Mouse (Mus musculus) naive thymus-derived CD4-positive, alpha-beta T cell, adult 2 months (primary cell): ENCODE measurements around the gene Apbb2.

Experiments
- DNase-seq: peaks from one replicate; pipeline ENCODE4 v3.0.0-alpha.2; 2011; ENCODE audit warnings: low read depth

Apbb2 gene

GRCm38 (mm10) chr5:66517503-66517902 is 101.1 kb downstream of the Apbb2 start:
- DNase-seq = no peak

- DNase-seq = no peak
These were observed 102.3 kb downstream of the Apbb2 start for GRCm38 (mm10) chr5:66516311-66516710.

DNA sequence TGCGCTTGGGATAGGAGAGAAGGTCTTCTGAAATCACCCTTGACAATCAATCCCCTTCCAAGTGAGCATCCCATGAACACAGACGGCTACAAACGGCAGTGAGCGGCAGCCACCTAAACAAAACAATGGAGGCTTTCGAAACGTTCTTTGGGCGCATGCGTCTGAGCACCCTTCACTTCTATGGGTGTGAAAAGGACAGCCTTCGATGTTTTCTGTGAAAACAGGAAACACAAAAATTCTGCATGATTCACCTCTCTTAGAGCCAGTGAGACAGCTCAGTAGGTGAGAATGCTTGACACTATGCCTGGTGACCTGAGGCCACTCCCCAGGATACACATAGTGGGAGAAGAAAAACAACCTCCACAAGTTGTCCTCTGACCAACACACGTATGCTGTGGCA is 103.3 kb downstream of the Apbb2 start:
- no peak for DNase-seq

- no peak for DNase-seq
These were observed 103.9 kb downstream of the Apbb2 start for GRCm38 (mm10) chr5:66514659-66515058.

- DNase-seq = no peak
These were observed 105.2 kb downstream of the Apbb2 start for GRCm38 (mm10) chr5:66513412-66513811.

DNA sequence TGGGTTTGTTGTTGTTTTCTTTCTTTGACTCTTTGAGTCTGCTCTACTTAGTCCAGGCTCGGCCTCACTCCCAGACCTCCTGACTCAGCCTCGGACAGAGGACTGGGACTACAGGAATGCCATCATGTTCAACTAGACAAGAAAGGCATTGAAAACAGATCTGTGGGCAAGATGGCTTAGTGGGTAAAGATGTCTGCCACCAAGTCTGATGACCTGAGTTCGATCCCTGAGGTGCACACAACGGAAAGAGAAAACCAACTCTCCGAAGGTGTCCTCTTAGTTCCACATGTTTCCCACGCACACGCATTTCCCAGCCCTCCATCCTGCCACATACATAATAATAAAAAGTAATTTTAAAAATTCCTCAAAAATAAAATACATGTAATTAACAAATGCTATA is 106.1 kb downstream of the Apbb2 start:
- DNase-seq = no peak

- no peak for DNase-seq
These were observed 107.9 kb downstream of the Apbb2 start for GRCm38 (mm10) chr5:66510716-66511115.

GRCm38 (mm10) chr5:66509151-66509550 is 109.4 kb downstream of the Apbb2 start:
- no peak for DNase-seq

DNA sequence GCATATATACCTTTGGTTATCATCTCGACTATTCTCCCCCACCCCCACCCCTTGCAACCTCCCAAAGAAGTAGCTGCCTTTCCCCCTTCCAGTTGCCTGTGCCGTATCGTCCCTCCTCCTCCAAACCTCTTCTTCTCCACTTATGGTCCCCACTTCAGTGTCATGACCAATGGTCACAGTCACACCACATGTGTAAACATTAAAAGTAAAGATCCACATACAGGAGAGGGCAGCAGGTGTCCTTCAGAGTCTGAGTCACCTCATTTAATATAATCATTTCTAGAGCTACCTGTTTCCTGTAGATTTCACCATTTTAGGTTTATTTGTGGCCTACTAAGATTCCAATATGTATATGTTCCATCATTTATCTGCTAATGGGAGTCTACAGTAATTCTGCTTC is 113.0 kb downstream of the Apbb2 start:
- DNase-seq = no peak

DNA sequence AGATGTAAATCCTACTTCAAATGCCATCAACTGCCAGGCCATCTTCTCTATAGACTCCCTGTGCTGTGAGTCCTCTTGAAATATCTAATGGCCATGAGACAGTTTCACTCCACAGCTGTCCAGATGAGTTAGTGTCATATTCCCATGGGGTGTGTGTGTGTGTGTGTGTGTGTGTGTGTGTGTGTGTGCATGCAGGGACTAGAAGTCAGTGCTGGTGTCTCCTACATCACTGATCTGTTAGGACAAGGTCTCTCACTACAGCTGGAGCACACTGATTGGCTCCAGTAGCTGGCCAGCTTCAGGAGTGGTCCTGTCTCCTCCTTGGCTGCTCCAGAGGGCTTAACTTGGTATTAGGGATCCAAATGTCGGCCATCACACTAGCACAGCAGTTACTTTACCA is 113.5 kb downstream of the Apbb2 start:
- no peak for DNase-seq

GRCm38 (mm10) chr5:66504434-66504747 is 114.2 kb downstream of the Apbb2 start:
- no peak for DNase-seq

GRCm38 (mm10) chr5:66503557-66504433 is 114.8 kb downstream of the Apbb2 start:
- no peak for DNase-seq

- DNase-seq = no peak
These were observed 115.6 kb downstream of the Apbb2 start for GRCm38 (mm10) chr5:66503033-66503432.

DNA sequence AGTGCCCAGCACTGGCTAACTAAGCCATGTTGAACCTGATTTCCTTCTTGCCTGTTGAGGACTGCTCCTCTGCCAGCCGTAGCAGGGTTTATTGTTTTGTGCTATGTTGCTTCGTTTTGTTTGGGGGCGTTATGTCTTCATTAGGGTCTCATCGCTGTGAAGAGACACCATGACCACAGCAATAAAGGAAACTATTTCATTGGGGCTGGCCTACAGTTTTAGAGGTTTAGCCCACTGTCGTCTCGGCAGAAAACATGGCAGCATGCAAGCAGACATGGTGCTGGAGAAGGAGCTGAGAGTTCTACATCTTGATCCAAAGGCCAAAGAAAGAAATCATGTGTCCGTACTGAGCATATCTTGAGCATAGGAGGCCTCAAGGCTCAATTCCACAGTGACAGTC is 119.0 kb downstream of the Apbb2 start:
- DNase-seq = no peak

DNA sequence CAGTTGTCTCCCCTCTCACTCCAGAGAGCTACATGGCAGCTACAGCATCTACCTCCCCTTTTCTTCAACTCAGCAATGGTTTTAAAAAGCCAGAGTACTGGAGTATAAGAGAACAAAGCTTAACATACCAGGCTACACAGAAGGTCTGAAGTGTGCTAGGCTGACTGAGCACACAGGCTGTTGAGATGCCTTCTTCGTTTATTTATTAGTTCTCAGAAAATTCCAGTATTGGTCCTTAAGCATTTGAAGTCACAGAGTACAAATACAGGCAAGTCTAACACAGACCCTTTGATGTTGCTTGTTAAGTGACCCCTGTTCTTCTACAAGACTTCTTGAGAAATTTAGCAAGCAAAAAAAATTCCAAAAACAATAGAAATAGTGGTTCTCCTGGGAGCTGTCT is 120.4 kb downstream of the Apbb2 start:
- DNase-seq = no peak

DNA sequence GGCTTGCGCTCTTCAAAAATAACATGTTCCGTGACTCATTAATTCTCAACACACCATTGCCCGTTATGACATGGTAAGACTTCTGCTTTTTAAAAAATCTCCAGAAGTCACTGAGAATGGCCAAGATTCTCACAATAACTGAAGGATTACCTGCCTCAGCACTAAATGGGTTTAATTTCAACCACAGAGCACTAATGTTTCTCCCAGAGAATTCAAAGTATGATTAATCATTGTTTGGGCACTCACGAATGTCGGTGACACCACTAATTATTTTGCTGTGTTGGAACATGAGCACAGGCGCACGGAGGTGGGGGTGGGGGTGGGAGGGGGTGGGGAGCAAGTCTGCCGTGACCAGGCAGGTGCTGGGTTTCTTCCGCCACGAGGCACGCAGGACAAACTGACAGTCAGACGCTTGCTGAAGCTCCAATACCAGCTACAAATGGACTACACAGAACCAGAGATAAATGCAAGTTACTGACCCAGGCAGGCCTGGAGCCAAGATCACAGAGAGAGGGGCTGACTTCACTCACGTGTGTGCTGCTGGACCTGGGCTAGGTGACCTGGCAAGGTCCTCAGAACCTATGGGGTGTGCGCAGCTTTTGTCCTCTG is 121.0 kb downstream of the Apbb2 start:
- DNase-seq = no peak

GRCm38 (mm10) chr5:66496881-66497360 is 121.7 kb downstream of the Apbb2 start:
- no peak for DNase-seq

GRCm38 (mm10) chr5:66494651-66495050 is 123.9 kb downstream of the Apbb2 start:
- DNase-seq = no peak

- no peak for DNase-seq
These were observed 126.0 kb downstream of the Apbb2 start for GRCm38 (mm10) chr5:66492563-66492960.

DNA sequence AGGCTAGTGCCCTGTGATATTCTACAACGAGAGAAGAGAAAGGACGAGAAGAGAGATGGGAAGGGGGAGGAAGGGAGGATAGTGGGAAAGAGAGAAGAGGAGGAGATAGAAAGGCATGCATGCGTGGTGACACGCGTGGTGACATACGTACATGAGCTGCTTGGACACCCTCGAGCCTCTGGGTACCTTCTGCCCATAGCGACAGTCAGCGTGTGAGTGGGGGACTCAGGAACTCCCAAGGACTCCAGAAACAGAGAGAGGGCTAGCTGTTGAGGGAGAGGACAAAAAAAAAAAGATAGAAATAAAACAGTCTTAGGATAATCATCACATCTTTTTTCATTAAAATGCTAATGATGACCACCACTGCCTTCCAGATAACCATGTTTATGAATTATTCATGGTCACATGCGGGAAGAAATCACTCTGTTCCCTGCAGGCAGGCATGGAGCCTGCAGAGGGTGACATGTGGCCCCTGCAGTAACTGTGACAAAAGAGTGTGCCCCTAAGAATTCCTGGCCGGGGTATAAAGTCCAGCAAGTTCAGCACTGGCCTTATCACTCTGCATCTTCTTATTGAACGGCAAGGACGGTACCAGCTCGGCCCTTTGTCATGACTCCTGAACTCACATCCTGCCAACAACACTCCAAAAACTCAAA is 126.5 kb downstream of the Apbb2 start:
- DNase-seq = no peak

GRCm38 (mm10) chr5:66486028-66486427 is 132.6 kb downstream of the Apbb2 start:
- no peak for DNase-seq

GRCm38 (mm10) chr5:66476266-66476665 is 142.3 kb downstream of the Apbb2 start:
- no peak for DNase-seq

DNA sequence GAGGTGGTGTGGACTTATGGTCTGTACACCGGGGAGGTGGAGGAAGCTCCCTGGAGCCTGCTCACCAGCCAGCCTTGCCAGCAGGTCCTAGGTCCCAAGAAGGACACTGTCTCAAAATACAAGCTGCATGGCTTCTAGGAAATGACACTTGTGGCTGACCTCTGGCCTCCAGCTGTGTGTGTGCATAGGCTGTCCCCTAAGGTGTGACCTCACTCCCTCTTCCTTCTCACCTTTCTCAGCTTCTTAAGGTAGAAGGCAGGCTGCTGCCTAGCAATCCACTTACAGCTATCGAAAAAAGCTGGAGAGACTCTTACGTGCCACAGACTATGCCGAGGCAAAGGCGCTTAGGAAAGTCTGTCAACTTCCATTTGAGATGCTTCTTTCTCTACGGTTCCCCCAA is 142.8 kb downstream of the Apbb2 start:
- no peak for DNase-seq
